Mouse (Mus musculus) spleen, adult 2 months (tissue): Measurements from ENCODE around the gene Ercc1. TPM values are rescaled to one million over a fixed set of nuclear protein-coding genes. Genes with fewer than 3 reads are reported as not detected.

ENCODE experiments used
- DNase-seq, 2 experiments: peaks; one replicate each; pipeline versions ENCODE4 v3.0.0 to v3.0.0-alpha.2; 2012 to 2021; ENCODE audit warnings: low spot score in 2 of 2, low read depth in 1 of 2
- H3K27ac ChIP-seq: fragments of 200-500 bp; 2 replicates; pipeline ENCODE4 v1.5.1; 2012; ENCODE audit warnings: low read length, inconsistent platforms; ENCODE audit not compliant: insufficient read depth
- H3K27me3 ChIP-seq: fragments of 200-500 bp; 2 replicates; pipeline ENCODE4 v1.6.1; 2012; ENCODE audit warnings: mild to moderate bottlenecking, moderate library complexity, low read length, inconsistent platforms; ENCODE audit not compliant: control insufficient read depth, insufficient read depth
- H3K36me3 ChIP-seq: fragments of 200-500 bp; 2 replicates; pipeline ENCODE4 v1.6.1; 2012; ENCODE audit warnings: mild to moderate bottlenecking, low read length, inconsistent platforms; ENCODE audit not compliant: control insufficient read depth, insufficient read depth
- H3K4me1 ChIP-seq: fragments of 200-500 bp; 2 replicates; pipeline ENCODE4 v1.6.1; 2011; ENCODE audit warnings: inconsistent platforms; ENCODE audit not compliant: control insufficient read depth, insufficient read depth, insufficient read length
- H3K4me3 ChIP-seq: fragments of 200-500 bp; 2 replicates; pipeline ENCODE4 v1.5.1; 2011; ENCODE audit warnings: mild to moderate bottlenecking, inconsistent platforms; ENCODE audit not compliant: insufficient read depth, insufficient read length; ENCODE audit errors: extremely low read depth
- CTCF ChIP-seq: fragments of 200-500 bp; IDR thresholded peaks from 2 replicates; pipeline ENCODE4 v1.5.1; 2011; ENCODE audit warnings: mild to moderate bottlenecking, inconsistent platforms; ENCODE audit not compliant: insufficient read depth, insufficient read length, insufficient replicate concordance; ENCODE audit errors: extremely low read depth
- POLR2A ChIP-seq: fragments of 200-500 bp; IDR thresholded peaks from 2 replicates; pipeline ENCODE4 v1.6.1; 2011; ENCODE audit warnings: low read depth, low read length, inconsistent platforms
- WGBS: fragments of 180-500 bp; shearing (Covaris S2); methylation state at CpG from one replicate; pipeline ENCODE4 v1.1.7; 2018; 5-methylcytosine and 5-hydroxymethylcytosine counted together
- polyA plus RNA-seq: library from polyadenylated mRNA; depleted of rRNA; stranded (reverse); fragments of >200 nt; gene quantifications from 2 replicates; pipeline ENCODE4 v1.2.3, GENCODE M21; 2012

Gene Ercc1
- polyA plus RNA-seq, 1 experiment = 29.9 TPM

GRCm38 (mm10) chr7:19361720-19362119, 17.1 kb downstream of the Ercc1 start:
- 10% methylated on average over 16 of the region's 16 CpGs for WGBS
- Histone ChIP-seq H3K4me1 (peaks cover 12% of the 10 kb centered on the region), H3K36me3 (no peaks in the 10 kb centered on the region), H3K27ac (no peak overlapping the region), H3K4me3 (no peak overlapping the region), H3K27me3 (peaks cover 6% of the 10 kb centered on the region)
- DNase-seq = peak; percentile 56 to 72
- TF ChIP-seq POLR2A (no peak), CTCF (peak; percentile 63; the same call in 1 of the 2 replicates)

- Histone ChIP-seq H3K4me3 (no peak overlapping the region), H3K36me3 (no peaks in the 10 kb centered on the region), H3K27ac (no peak overlapping the region), H3K4me1 (peaks cover 12% of the 10 kb centered on the region), H3K27me3 (peaks cover 6% of the 10 kb centered on the region)
- no peak for DNase-seq
- no peak for TF ChIP-seq CTCF
- no peak for TF ChIP-seq POLR2A
- WGBS = 89% methylated on average over 4 of the region's 4 CpGs
Observed at GRCm38 (mm10) chr7:19362276-19362675, 17.7 kb downstream of the Ercc1 start.

- no peak overlapping the region for H3K4me3 ChIP-seq
- 8% methylated on average over 18 of the region's 18 CpGs for WGBS
- peaks cover 6% of the 10 kb centered on the region for H3K27me3 ChIP-seq
- H3K36me3 ChIP-seq = no peaks in the 10 kb centered on the region
- DNase-seq = peak in 1 of 2 experiments; percentile 66
- no peak overlapping the region for H3K27ac ChIP-seq
- TF ChIP-seq CTCF = peak; percentile 83
- TF ChIP-seq POLR2A = no peak
- peaks cover 12% of the 10 kb centered on the region for H3K4me1 ChIP-seq
Observed at GRCm38 (mm10) chr7:19363881-19364280, 19.3 kb downstream of the Ercc1 start.

GRCm38 (mm10) chr7:19365376-19365775, 20.8 kb downstream of the Ercc1 start:
- TF ChIP-seq CTCF (no peak), POLR2A (no peak)
- 72% methylated on average over 4 of the region's 4 CpGs for WGBS
- Histone ChIP-seq H3K4me1 (peaks cover 11% of the 10 kb centered on the region), H3K27ac (no peak overlapping the region), H3K36me3 (no peaks in the 10 kb centered on the region), H3K27me3 (peaks cover 6% of the 10 kb centered on the region), H3K4me3 (no peak overlapping the region)
- DNase-seq = no peak

- WGBS = 54% methylated on average over 16 of the region's 16 CpGs
- Histone ChIP-seq H3K4me3 (no peak overlapping the region), H3K27me3 (no peaks in the 10 kb centered on the region), H3K36me3 (no peaks in the 10 kb centered on the region), H3K4me1 (peaks cover 3% of the 10 kb centered on the region; the same call in 1 of the 2 replicates), H3K27ac (no peak overlapping the region)
- TF ChIP-seq POLR2A (no peak), CTCF (no peak)
- DNase-seq = no peak
Observed at GRCm38 (mm10) chr7:19368380-19368779, 23.8 kb downstream of the Ercc1 start.

- DNase-seq = peak in 1 of 2 experiments; percentile 67
- WGBS = 17% methylated on average over 46 of the region's 46 CpGs
- Histone ChIP-seq H3K27ac (no peak overlapping the region), H3K4me3 (peak overlapping the region; percentile 11; the same call in 1 of the 2 replicates), H3K36me3 (no peaks in the 10 kb centered on the region), H3K4me1 (peaks cover 3% of the 10 kb centered on the region; the same call in 1 of the 2 replicates), H3K27me3 (no peaks in the 10 kb centered on the region)
- TF ChIP-seq POLR2A (no peak), CTCF (peak; percentile 90)
Observed at GRCm38 (mm10) chr7:19369823-19370425, 25.3 kb downstream of the Ercc1 start.

- Histone ChIP-seq H3K36me3 (no peaks in the 10 kb centered on the region), H3K27me3 (no peaks in the 10 kb centered on the region), H3K27ac (no peak overlapping the region), H3K4me1 (peaks cover 3% of the 10 kb centered on the region; the same call in 1 of the 2 replicates), H3K4me3 (no peak overlapping the region)
- DNase-seq = no peak
- 95% methylated on average over 2 of the region's 2 CpGs for WGBS
- no peak for TF ChIP-seq CTCF
- no peak for TF ChIP-seq POLR2A
Observed at GRCm38 (mm10) chr7:19373367-19373766, 28.8 kb downstream of the Ercc1 start.
